Mouse (Mus musculus) Patski (cell line): Measurements from ENCODE around the gene 1190005I06Rik. TPM values are rescaled to one million over a fixed set of nuclear protein-coding genes. Genes with fewer than 3 reads are reported as not detected.

ENCODE experiments used
- ATAC-seq: fragments of 100-300 bp; one replicate; pipeline ENCODE4 v1.8.0; 2021
- CTCF ChIA-PET: fragments of 350-600 bp; sonication (Branson Sonifier 250); formaldehyde crosslinking; loops from one replicate; lab custom pipeline; 2022; ENCODE audit warnings: inconsistent platforms; lab: Charles Lee
- POLR2A ChIA-PET: fragments of 350-600 bp; sonication (Branson Sonifier 250); formaldehyde crosslinking; loops from one replicate; lab custom pipeline; 2022; ENCODE audit warnings: antibody characterized with exemption, inconsistent platforms; lab: Charles Lee
- DNase-seq: peaks from one replicate; pipeline ENCODE4 v3.0.0-alpha.2; 2011; ENCODE audit warnings: low read depth, low spot score
- H3K27me3 ChIP-seq: fragments of 371-371 bp; one replicate; pipeline ENCODE4 v1.5.1; 2021
- CTCF ChIP-seq: fragments of 100-300 bp; IDR thresholded peaks from one replicate; pipeline ENCODE4 v1.5.1; 2021
- in situ Hi-C: fragments of 300-500 bp; cut with MboI; formaldehyde crosslinking; loops from 3 replicates; pipeline ENCODE4 v1.11.1; 2018; ENCODE audit warnings: low pct_unique_long_range_greater_than_20kb, mixed read lengths
- polyA plus RNA-seq: library from polyadenylated mRNA; unstranded; gene quantifications from one replicate; pipeline ENCODE4 v1.2.3, GENCODE M21; 2021

1190005I06Rik gene
- polyA plus RNA-seq, 1 experiment from 2014 or later: 3.7 TPM

- H3K27me3 ChIP-seq: no peaks in the 10 kb centered on the region
- ChIA-PET POLR2A (no interaction called here), CTCF (interaction anchor here (2.1 kb wide), 1 partner anchor 34 kb away, joined by 7 read pairs; no protein-coding TSS in a partner anchor)
- TF ChIP-seq CTCF: no peak
- ATAC-seq (no peak), DNase-seq (no peak)
- in situ Hi-C loops: no loop called here
These were observed 78.3 kb downstream of the 1190005I06Rik start for GRCm38 (mm10) chr8:120569123-120569522.

DNA sequence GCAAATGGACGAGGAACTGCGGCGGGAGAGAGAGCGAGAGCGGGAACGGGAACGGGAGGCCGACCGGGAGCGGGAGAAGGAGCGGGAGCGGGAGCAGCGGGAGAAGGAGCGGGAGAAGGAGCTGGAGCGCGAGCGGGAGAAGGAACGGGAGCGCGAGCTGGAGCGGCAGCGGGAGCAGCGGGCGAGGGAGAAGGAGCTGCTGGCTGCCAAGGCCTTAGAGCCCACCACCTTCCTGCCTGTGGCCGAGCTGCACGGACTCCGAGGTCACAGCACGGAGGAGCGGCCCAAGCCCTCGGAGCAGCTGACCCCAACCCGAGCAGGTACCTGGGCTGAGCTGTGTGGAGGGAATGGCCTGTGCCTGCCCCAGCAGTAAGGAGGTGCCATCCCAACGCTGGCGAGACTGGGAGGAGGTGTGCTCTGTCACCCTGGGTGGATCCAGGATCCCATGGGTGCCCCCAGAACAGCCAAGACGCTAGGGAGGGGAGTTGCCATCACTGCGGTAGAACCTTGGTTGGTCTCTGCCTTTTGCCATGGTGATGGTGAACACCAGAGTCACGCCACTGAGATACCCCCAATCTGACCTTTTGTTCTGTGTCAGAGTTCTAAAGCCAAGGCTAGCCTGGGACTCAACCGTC is 79.2 kb downstream of the 1190005I06Rik start:
- TF ChIP-seq CTCF: no peak
- no peaks in the 10 kb centered on the region for H3K27me3 ChIP-seq
- ATAC-seq (no peak), DNase-seq (no peak)
- ChIA-PET CTCF (no interaction called here), POLR2A (no interaction called here)
- in situ Hi-C loops: no loop called here

- POLR2A ChIA-PET: no interaction called here
- CTCF ChIA-PET: no interaction called here
- ATAC-seq: no peak
- no peaks in the 10 kb centered on the region for H3K27me3 ChIP-seq
- in situ Hi-C loops: no loop called here
- no peak for DNase-seq
- TF ChIP-seq CTCF: no peak
These were observed 79.7 kb downstream of the 1190005I06Rik start for GRCm38 (mm10) chr8:120567731-120568130.

GRCm38 (mm10) chr8:120566681-120567080 is 80.8 kb downstream of the 1190005I06Rik start:
- no peak for ATAC-seq
- in situ Hi-C loops: no loop called here
- TF ChIP-seq CTCF: no peak
- DNase-seq: no peak
- H3K27me3 ChIP-seq: no peaks in the 10 kb centered on the region
- ChIA-PET CTCF (no interaction called here), POLR2A (no interaction called here)

DNA sequence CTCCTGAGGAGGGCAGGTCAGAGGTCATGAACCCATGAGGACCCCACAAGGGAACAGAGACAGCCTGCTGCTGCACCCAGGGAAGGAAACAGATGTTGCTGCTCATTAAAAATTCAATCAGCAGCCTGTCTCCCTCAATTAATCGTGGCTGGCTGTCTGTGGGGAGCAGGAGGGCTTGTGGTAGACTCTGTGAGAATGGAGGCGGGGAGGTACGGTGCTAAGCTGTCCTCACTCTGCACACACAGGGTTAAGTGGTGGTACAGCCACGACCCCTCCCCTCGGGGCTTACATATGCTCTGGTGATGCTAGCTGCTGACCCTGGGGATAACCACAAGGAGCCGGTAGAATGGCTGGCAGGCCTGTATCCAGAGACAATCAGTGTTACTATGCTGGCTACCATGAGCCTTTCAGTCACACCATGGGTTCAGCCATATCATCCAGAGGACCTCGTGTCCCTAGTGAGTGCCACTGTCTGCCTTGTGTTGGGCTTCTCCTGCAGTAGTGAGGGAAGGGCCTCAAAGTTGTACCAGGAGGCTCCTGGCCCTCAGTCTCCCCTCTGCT is 82.2 kb downstream of the 1190005I06Rik start:
- POLR2A ChIA-PET: no interaction called here
- in situ Hi-C loops: no loop called here
- H3K27me3 ChIP-seq: no peaks in the 10 kb centered on the region
- DNase-seq: no peak
- no peak for TF ChIP-seq CTCF
- CTCF ChIA-PET: no interaction called here
- ATAC-seq: no peak

GRCm38 (mm10) chr8:120563851-120564837 is 83.3 kb downstream of the 1190005I06Rik start:
- in situ Hi-C loops: no loop called here
- ChIA-PET POLR2A (interaction anchor here (0.6 to 1.1 kb wide), 3 partner anchors 25 to 154 kb away, joined by 3 to 8 read pairs (median 3); no protein-coding TSS in a partner anchor), CTCF (interaction anchor here (1.0 to 2.4 kb wide), 7 partner anchors 13 to 263 kb away, joined by 3 to 9 read pairs (median 3); no protein-coding TSS in a partner anchor)
- ATAC-seq (peak; percentile 81), DNase-seq (peak; percentile 92)
- TF ChIP-seq CTCF: no peak
- no peaks in the 10 kb centered on the region for H3K27me3 ChIP-seq

DNA sequence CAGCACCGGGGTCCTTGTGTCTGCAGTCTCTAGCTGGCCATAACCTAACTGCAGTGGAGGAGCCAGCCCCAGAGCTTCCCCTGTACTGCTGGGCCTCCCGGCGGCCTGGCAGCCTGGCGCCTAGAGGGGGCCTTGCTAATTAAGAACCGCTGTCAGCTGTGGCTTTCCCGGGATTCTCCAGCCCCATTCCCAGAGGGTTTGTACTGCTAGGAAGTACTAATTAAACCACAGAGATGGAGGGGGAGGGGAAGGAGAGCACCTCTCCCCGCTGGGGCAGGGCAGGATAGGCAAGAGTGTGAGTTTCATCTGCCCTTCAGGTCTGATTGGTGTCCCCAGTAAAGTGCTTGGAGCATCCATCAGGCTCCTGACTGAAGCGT is 84.1 kb downstream of the 1190005I06Rik start:
- ATAC-seq: peak; percentile 19

GRCm38 (mm10) chr8:120562680-120563347 is 84.6 kb downstream of the 1190005I06Rik start:
- ATAC-seq (no peak), DNase-seq (no peak)
- in situ Hi-C loops: no loop called here
- ChIA-PET POLR2A (interaction anchor here (0.8 to 1.1 kb wide), 3 partner anchors 23 to 50 kb away, joined by 3 to 8 read pairs (median 3); no protein-coding TSS in a partner anchor), CTCF (interaction anchor here (1.0 to 2.4 kb wide), 7 partner anchors 9 to 262 kb away, joined by 3 to 9 read pairs (median 4); no protein-coding TSS in a partner anchor)
- no peak for TF ChIP-seq CTCF
- no peaks in the 10 kb centered on the region for H3K27me3 ChIP-seq

More for the DNA sequence above, 84.1 kb downstream of the 1190005I06Rik start:
- TF ChIP-seq CTCF: no peak
- ChIA-PET POLR2A (interaction anchor here (1.1 kb wide), 2 partner anchors 24 to 28 kb away, joined by 3 to 8 read pairs; no protein-coding TSS in a partner anchor), CTCF (interaction anchor here (1.0 to 2.4 kb wide), 7 partner anchors 8 to 263 kb away, joined by 3 to 9 read pairs (median 4); no protein-coding TSS in a partner anchor)
- peak; percentile 88 for DNase-seq
- H3K27me3 ChIP-seq: no peaks in the 10 kb centered on the region
- in situ Hi-C loops: no loop called here

GRCm38 (mm10) chr8:120561539-120562435 is 85.6 kb downstream of the 1190005I06Rik start:
- TF ChIP-seq CTCF: no peak
- ATAC-seq (no peak), DNase-seq (no peak)
- in situ Hi-C loops: no loop called here
- H3K27me3 ChIP-seq: no peaks in the 10 kb centered on the region
- CTCF ChIA-PET: interaction anchor here (0.9 to 2.4 kb wide), 4 partner anchors 8 to 41 kb away, joined by 3 to 9 read pairs (median 4); no protein-coding TSS in a partner anchor
- POLR2A ChIA-PET: interaction anchor here (0.8 kb wide), 1 partner anchor 49 kb away, joined by 3 read pairs; no protein-coding TSS in a partner anchor
